Mouse (Mus musculus) embryonic facial prominence, embryonic 10.5 days (tissue): ENCODE measurements around the gene Mast3. TPM values are rescaled to one million over a fixed set of nuclear protein-coding genes. Genes with fewer than 3 reads are reported as not detected.

ENCODE experiments used
- DNase-seq: peaks from one replicate; pipeline ENCODE4 v3.0.0-alpha.2; 2017; ENCODE audit warnings: low spot score
- H3K27ac ChIP-seq: fragments of 300-500 bp; sonication (generic); replicated peaks from 2 replicates; pipeline ENCODE4 v1.5.1; 2016; ENCODE audit warnings: mild to moderate bottlenecking
- H3K27me3 ChIP-seq: fragments of 300-500 bp; sonication (generic); replicated peaks from 2 replicates; pipeline ENCODE4 v1.6.1; 2016; ENCODE audit warnings: low read depth, mild to moderate bottlenecking; ENCODE audit not compliant: poor library complexity, severe bottlenecking
- H3K36me3 ChIP-seq: fragments of 300-500 bp; sonication (generic); replicated peaks from 2 replicates; pipeline ENCODE4 v1.6.1; 2016; ENCODE audit warnings: mild to moderate bottlenecking, moderate library complexity
- H3K4me1 ChIP-seq: fragments of 300-500 bp; sonication (generic); 2 replicates; pipeline ENCODE4 v1.6.1; 2016
- H3K4me3 ChIP-seq: fragments of 300-500 bp; sonication (generic); 2 replicates; pipeline ENCODE4 v1.5.1; 2016; ENCODE audit warnings: mild to moderate bottlenecking, moderate library complexity
- H3K9me3 ChIP-seq: fragments of 300-500 bp; sonication (generic); 2 replicates; pipeline ENCODE4 v1.6.1; 2016; ENCODE audit warnings: mild to moderate bottlenecking
- WGBS: fragments of 180-500 bp; shearing (Covaris S2); methylation state at CpG from one replicate; pipeline ENCODE4 v1.1.7; 2016; 5-methylcytosine and 5-hydroxymethylcytosine counted together
- polyA plus RNA-seq: library from polyadenylated mRNA; unstranded; fragments of >200 nt; fragmentation: Nextera tagmentation; extraction: Ambion mirVana; gene quantifications from 2 replicates; pipeline ENCODE4 v1.2.1, GENCODE M21; 2016

Gene Mast3
- polyA plus RNA-seq, 1 experiment from 2014 or later: 13.9 TPM

DNA sequence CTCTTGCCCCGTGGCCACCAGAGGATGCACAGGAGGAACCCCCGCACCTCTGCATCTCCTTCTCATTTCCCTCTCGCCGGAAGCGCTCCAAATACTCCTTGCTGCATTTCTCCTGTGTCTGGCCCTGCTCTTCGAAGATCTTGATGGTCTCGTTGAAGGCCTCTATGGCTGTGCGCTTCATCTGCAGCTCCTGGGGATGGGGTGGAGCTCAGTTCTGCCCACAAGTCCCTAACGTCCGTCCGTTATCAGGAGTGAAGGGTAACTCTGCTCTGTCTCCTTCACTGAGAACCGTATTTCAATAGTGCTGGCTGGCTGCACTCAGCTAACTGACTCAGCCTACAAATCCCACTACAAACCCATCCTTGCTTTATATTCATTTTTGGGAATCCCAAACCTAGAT lies 35.0 kb downstream of the Mast3 start:
- Histone ChIP-seq H3K4me3 (peak overlapping the region; percentile 17; the same call in 1 of the 2 replicates), H3K4me1 (peaks cover 52% of the 10 kb centered on the region)
- WGBS: 73% methylated on average over 12 of the region's 12 CpGs

DNA sequence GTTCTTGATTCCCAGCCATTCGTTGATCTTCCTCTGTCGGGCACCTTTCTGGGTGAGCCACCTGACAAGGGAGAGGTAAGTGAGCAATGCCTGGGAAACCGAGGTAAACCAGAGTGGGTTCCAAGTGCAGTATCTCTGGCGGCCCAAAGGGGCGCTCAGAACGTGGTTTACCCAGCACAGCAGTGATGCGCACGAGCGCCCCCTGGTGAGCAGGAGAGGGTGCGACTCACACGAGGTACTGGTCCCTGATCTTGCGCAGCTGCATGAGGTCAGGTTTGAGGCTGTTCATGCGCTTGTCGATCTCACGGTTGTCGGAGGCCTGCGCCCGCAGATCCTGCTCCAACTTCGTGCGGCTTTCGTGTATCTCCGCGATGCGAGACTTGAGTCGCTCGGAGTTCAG lies 35.5 kb downstream of the Mast3 start:
- peak overlapping the region; percentile 17; the same call in 1 of the 2 replicates for H3K4me3 ChIP-seq

More for the DNA sequence above, 35.0 kb downstream of the Mast3 start:
- no peak for DNase-seq
- peaks cover 75% of the 10 kb centered on the region for H3K36me3 ChIP-seq
- no peaks in the 10 kb centered on the region for H3K9me3 ChIP-seq
- H3K27ac ChIP-seq: no peak overlapping the region
- peaks cover 17% of the 10 kb centered on the region for H3K27me3 ChIP-seq

DNA sequence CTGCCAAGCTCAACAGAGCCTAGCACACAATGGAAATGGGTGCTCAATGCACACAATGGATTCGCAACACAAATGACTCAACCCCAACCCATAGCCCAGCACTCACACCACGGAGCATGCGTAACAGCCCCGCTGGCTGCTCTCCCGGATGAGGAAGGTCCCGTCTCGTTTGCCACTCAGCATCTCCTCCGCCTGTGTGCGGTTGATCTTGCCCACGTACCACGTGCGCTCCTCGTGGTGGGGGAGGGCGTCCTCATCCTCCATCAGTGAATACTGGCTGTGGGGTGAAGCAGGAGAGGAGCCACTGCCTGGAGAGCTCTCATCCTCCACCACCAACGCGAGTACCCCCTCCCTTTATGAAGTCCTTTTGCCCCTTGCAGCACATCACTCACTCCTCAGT lies 35.9 kb downstream of the Mast3 start:
- 85% methylated on average over 16 of the region's 16 CpGs for WGBS
- Histone ChIP-seq H3K4me1 (peaks cover 43% of the 10 kb centered on the region), H3K36me3 (peaks cover 66% of the 10 kb centered on the region), H3K27me3 (peaks cover 17% of the 10 kb centered on the region), H3K9me3 (no peaks in the 10 kb centered on the region), H3K4me3 (peak overlapping the region; percentile 17; the same call in 1 of the 2 replicates), H3K27ac (no peak overlapping the region)
- DNase-seq: no peak

More for the DNA sequence above, 35.5 kb downstream of the Mast3 start:
- Histone ChIP-seq H3K4me1 (peaks cover 47% of the 10 kb centered on the region), H3K36me3 (peaks cover 70% of the 10 kb centered on the region), H3K27me3 (peaks cover 17% of the 10 kb centered on the region), H3K27ac (no peak overlapping the region), H3K9me3 (no peaks in the 10 kb centered on the region)
- 7% methylated on average over 26 of the region's 26 CpGs for WGBS
- DNase-seq: peak; percentile 97

DNA sequence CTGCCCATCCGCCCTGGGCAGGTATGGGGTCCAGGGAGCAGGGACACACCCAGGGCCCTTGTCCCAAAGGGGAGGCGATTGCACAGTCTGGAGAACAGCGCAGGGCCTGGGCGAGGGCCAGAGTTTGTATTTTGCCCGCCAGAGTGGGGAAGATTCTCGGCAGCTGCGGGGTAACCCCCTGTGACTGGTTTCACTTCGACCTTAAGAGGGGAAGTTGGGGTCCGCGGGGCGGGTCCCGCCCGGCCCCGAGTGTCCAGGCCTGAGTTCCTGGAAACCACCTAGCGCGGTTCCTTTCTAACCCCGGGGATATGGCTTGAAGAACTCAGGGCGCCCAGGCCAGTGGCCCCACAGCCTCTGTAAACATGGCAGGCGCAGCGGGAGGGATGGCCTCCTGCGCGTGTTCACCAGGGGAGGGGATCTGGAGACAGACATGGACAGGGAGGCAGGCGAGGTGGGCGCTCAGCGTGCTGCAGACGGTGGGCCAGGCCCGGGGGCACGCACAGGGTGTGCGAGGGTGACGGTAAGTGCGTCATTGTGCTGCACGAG lies 36.5 kb downstream of the Mast3 start:
- Histone ChIP-seq H3K4me3 (no peak overlapping the region; the same call in 1 of the 2 replicates), H3K9me3 (no peaks in the 10 kb centered on the region), H3K27me3 (peaks cover 17% of the 10 kb centered on the region), H3K4me1 (peaks cover 37% of the 10 kb centered on the region), H3K36me3 (peaks cover 59% of the 10 kb centered on the region), H3K27ac (no peak overlapping the region)
- no peak for DNase-seq
- 95% methylated on average over 32 of the region's 32 CpGs for WGBS

DNA sequence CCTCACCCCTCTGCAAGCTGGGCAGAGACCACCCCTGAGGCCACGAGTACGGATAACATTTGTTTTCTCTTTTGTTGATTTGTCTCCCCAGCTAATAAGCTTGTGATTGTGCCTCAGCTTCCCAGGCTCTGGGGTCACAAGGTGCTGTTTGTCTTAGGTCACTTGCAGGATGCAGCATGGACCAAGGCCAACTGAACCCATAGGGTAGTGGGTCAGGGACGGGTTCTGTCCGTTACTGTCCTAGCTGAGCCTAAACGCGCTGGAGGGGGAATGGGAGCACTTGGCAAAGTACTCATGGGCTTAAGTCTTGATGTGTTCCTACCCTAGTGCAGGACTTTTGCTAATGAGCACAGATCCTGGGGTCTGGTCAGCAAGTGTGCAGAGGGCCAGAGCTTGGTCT lies 37.4 kb downstream of the Mast3 start:
- peaks cover 36% of the 10 kb centered on the region for H3K4me1 ChIP-seq
- DNase-seq: no peak
- 76% methylated on average over 6 of the region's 6 CpGs for WGBS
- peaks cover 17% of the 10 kb centered on the region for H3K27me3 ChIP-seq
- no peak overlapping the region for H3K27ac ChIP-seq
- no peak overlapping the region for H3K4me3 ChIP-seq
- peaks cover 51% of the 10 kb centered on the region for H3K36me3 ChIP-seq
- no peaks in the 10 kb centered on the region for H3K9me3 ChIP-seq

DNA sequence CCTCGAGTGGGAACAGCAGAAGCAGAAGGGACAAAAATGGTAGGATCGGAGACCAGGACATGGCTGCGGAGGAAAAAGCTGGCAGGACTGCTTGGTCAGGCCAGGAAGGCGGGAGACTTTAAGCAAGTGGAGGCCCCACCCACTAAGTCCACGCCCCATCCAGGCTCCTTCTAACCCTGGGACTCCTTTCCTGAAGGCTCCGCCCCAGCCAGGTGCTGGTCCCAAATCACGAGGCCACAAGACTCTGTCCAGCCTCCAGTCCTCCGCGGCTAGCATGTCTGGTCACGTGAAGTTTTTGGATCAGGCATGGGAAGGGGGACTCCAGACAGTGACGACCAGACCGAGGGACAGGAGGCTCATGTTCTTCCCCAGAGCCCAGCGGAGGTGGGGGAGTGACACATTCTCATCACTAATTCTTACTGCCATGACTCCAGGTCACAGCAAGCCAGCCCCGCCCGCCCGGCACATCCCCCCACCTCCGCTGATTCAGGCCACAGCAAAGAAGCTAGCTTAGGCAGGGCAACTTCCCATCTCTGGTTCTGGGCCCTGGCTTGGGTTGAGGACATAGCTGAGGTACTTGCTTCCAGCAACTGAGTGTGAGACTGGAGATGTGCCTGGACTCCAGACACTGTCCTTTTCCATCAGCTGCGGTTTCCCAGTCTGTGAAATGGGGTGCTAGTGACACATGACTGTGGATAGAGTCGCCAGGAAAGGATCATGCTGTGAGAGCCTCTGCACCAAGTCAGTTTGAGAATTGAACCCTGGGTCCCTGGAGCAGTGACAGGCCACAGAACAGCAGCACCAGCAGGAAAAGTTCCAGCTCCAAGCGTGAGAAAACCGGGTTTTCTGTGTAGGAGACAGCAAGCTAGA lies 38.0 kb downstream of the Mast3 start:
- peak overlapping the region; percentile 72 for H3K27ac ChIP-seq

DNA sequence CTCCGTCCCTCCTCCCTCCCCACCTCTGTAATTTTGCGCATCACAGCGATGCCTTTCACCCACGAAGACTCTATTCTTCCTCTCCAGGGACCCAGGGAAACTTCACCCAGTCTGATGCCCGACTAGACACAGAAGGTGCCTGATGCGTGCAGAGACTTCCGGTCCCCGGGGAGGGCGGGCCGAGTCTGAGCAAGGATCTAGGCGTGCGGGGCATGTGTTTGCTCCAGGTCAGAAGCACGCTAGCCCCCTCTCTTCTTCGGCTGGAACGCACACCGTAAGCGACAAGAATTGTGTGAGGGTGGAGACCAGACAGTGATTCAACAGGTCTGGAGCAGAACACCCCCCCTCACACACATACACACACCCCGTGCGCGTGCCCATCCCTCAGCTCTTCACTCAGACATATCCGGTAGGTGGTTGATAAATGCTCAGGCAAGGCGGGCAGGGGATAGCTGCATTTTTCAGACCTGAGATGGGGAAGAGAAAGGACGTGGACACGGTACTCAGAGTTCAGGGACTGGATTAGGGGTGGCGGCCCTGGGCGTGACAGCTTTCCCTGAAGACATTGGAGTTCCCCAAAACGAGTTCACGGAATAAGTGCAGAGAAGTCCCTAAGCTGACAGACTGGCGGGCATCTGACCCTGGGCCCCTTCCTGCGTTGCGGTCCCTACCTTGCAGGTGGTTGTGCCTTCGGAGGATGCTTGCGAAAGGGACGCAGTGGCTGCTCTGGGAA lies 38.9 kb downstream of the Mast3 start:
- Histone ChIP-seq H3K9me3 (no peaks in the 10 kb centered on the region), H3K4me3 (peak overlapping the region; percentile 61), H3K36me3 (peaks cover 36% of the 10 kb centered on the region), H3K27ac (peak overlapping the region; percentile 72), H3K27me3 (peaks cover 17% of the 10 kb centered on the region), H3K4me1 (peaks cover 44% of the 10 kb centered on the region)
- 2% methylated on average over 34 of the region's 34 CpGs for WGBS
- peak; percentile 54 for DNase-seq

More for the DNA sequence above, 38.0 kb downstream of the Mast3 start:
- DNase-seq: peak; percentile 80
- peaks cover 44% of the 10 kb centered on the region for H3K36me3 ChIP-seq
- H3K4me1 ChIP-seq: peaks cover 36% of the 10 kb centered on the region
- 8% methylated on average over 21 of the region's 21 CpGs for WGBS
- H3K4me3 ChIP-seq: peak overlapping the region; percentile 61
- no peaks in the 10 kb centered on the region for H3K9me3 ChIP-seq
- peaks cover 17% of the 10 kb centered on the region for H3K27me3 ChIP-seq

DNA sequence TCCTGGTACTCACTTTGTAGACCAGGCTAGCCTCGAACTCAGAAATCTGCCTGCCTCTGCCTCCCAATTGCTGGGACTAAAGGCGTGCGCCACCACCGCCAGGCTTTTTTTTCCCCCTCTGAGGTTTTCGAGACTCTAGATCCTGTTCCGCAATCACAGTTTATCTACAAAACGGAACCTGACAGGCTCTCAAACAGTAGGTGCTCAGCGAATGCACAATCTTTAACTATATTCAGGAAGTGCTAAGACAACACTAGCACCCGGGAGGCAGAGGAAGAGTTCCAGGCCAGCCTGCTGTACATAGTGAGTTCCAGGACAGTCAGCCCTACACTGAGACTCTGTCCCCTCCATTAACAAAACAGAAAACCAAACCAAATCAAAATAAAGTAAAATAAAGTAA lies 39.5 kb downstream of the Mast3 start:
- H3K27ac ChIP-seq: no peak overlapping the region

DNA sequence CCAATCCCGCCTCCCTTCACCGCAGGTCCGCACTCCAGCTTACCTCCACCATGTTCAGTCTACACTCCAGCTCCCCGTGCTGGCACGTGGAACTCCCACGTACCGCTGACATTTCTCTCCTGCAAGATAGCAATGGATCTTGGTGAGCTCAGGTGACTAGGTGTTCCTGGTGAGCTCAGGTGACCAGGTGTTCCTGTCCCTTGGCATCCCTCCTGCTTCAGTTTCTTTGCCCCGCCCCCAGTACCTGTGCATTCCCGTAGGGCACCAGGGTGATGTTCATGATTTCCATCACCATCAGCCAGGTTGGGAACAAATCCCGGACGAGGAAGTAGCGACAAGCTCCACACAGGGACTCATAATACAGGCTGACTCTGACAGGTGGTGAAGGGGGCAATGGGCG lies 40.2 kb downstream of the Mast3 start:
- H3K4me1 ChIP-seq: peaks cover 54% of the 10 kb centered on the region
- H3K36me3 ChIP-seq: peaks cover 23% of the 10 kb centered on the region
- no peaks in the 10 kb centered on the region for H3K9me3 ChIP-seq
- peak overlapping the region; percentile 61; the same call in 1 of the 2 replicates for H3K4me3 ChIP-seq
- no peak for DNase-seq
- peaks cover 17% of the 10 kb centered on the region for H3K27me3 ChIP-seq
- 91% methylated on average over 13 of the region's 13 CpGs for WGBS
- no peak overlapping the region for H3K27ac ChIP-seq

More for the DNA sequence above, 39.5 kb downstream of the Mast3 start:
- Histone ChIP-seq H3K36me3 (peaks cover 30% of the 10 kb centered on the region), H3K4me3 (peak overlapping the region; percentile 61), H3K4me1 (peaks cover 49% of the 10 kb centered on the region), H3K27me3 (peaks cover 17% of the 10 kb centered on the region), H3K9me3 (no peaks in the 10 kb centered on the region)
- no peak for DNase-seq
- 80% methylated on average over 9 of the region's 9 CpGs for WGBS

DNA sequence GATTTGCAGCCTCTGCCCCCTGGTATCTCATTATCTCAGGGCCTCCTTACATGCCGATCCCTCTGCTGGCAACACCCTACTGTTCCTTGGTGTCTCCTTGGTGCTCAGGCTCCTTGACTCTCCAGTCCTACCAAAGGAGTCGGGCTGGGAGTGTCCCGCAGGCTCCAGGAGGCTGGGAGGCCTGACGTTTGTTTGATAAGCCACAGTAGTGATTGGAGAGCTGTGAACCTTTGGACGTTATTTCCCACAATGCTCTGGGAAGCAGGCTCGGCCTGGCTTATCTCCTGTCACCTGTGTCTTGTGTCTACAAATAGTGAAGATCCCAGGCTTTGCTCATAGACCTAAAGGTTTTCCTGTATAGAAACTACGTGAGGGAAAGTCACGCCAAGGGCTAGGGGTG lies 40.8 kb downstream of the Mast3 start:
- H3K36me3 ChIP-seq: peaks cover 17% of the 10 kb centered on the region
- H3K4me1 ChIP-seq: peaks cover 54% of the 10 kb centered on the region
- H3K27me3 ChIP-seq: peaks cover 17% of the 10 kb centered on the region
- no peak overlapping the region for H3K4me3 ChIP-seq
- H3K27ac ChIP-seq: no peak overlapping the region
- 86% methylated on average over 8 of the region's 8 CpGs for WGBS
- DNase-seq: no peak
- H3K9me3 ChIP-seq: no peaks in the 10 kb centered on the region

DNA sequence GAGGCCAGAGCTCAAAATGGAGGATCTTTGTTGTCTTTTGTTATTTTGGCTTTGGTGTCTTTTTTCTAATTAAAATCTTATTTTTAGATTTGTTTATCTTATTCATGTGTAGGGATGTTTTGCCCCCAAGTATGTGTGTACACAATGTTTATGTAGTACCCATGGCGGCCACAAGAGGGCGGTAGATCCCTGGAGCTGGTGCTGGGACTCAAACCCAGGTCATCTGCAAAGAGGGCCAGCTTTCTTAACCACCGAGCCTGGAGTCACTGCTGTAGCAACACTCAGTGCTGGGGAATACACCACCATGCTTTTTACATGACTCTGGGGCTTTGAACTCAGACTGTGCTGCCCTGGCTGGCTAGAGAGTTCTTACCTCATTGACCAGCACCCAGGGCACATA lies 41.5 kb downstream of the Mast3 start:
- peaks cover 59% of the 10 kb centered on the region for H3K4me1 ChIP-seq
- WGBS: 6% methylated on average over 3 of the region's 3 CpGs
- peaks cover 15% of the 10 kb centered on the region for H3K36me3 ChIP-seq
- no peaks in the 10 kb centered on the region for H3K9me3 ChIP-seq
- DNase-seq: peak; percentile 66
- H3K27ac ChIP-seq: no peak overlapping the region
- no peak overlapping the region for H3K4me3 ChIP-seq
- H3K27me3 ChIP-seq: peaks cover 17% of the 10 kb centered on the region

DNA sequence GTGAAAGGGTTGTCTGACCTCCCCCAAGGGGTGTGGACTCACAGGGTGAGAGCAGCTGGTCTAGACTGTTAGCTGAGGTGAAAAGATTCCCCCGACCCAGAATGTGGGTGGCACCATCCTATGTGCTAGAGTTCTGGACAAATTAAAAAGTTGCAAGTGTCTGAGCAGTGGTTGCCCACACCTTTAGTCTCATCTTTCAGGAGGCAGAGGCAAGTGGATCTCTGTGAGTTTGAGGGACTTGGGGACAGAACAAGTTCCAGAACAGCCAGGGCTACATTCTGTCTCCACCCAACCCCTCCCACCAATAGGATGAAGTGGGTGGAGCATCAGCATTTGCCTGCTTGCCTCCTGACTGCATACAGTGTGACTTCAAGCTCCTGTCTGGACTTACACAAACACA lies 42.7 kb downstream of the Mast3 start:
- Histone ChIP-seq H3K27me3 (peaks cover 11% of the 10 kb centered on the region), H3K36me3 (peaks cover 17% of the 10 kb centered on the region), H3K27ac (no peak overlapping the region), H3K4me3 (no peak overlapping the region), H3K9me3 (no peaks in the 10 kb centered on the region), H3K4me1 (peaks cover 52% of the 10 kb centered on the region)
- WGBS: 88% methylated on average over 1 of the region's 1 CpGs
- no peak for DNase-seq
